Mouse (Mus musculus): ENCODE data around the gene Mia3. TPM values are rescaled to one million over a fixed set of nuclear protein-coding genes. Genes with fewer than 3 reads are reported as not detected.
"Not testable (repeated sequence)": the region's sequence is repeated elsewhere in the genome, so short reads cannot be mapped to it uniquely, and the experiment has no call there.

The Mia3 gene
- polyA plus RNA-seq, 1 experiment: 62.7 TPM

GRCm38 (mm10) chr1:183349840-183350239 lies 19.5 kb downstream of the Mia3 start:
- 6% methylated on average over 6 of the region's 6 CpGs for WGBS
- DNase-seq (ENCODE audit: low read depth, low spot score): no peak

GRCm38 (mm10) chr1:183345817-183346195 lies 23.5 kb downstream of the Mia3 start:
- WGBS: 2% methylated on average over 10 of the region's 10 CpGs
- no peak for DNase-seq (ENCODE audit: low read depth, low spot score)

GRCm38 (mm10) chr1:183344886-183345816 lies 24.2 kb downstream of the Mia3 start:
- DNase-seq (ENCODE audit: low read depth, low spot score): no peak
- WGBS: 1% methylated on average over 72 of the region's 72 CpGs

- not testable (repeated sequence) for DNase-seq (ENCODE audit: low read depth, low spot score)
- WGBS: 91% methylated on average over 1 of the region's 1 CpGs
Measured at GRCm38 (mm10) chr1:183342902-183343301, 26.5 kb downstream of the Mia3 start.

- WGBS: 79% methylated on average over 8 of the region's 8 CpGs
- no peak for DNase-seq (ENCODE audit: low read depth, low spot score)
Measured at GRCm38 (mm10) chr1:183327171-183327570, 42.2 kb downstream of the Mia3 start.

GRCm38 (mm10) chr1:183324433-183324832 lies 44.9 kb downstream of the Mia3 start:
- DNase-seq (ENCODE audit: low read depth, low spot score): no peak
- 96% methylated on average over 6 of the region's 6 CpGs for WGBS

GRCm38 (mm10) chr1:183323923-183324322 lies 45.4 kb downstream of the Mia3 start:
- WGBS: 98% methylated on average over 2 of the region's 2 CpGs
- no peak for DNase-seq (ENCODE audit: low read depth, low spot score)

GRCm38 (mm10) chr1:183322496-183322895 lies 46.9 kb downstream of the Mia3 start:
- WGBS: 84% methylated on average over 5 of the region's 5 CpGs
- not testable (repeated sequence) for DNase-seq (ENCODE audit: low read depth, low spot score)

GRCm38 (mm10) chr1:183320708-183321107 lies 48.6 kb downstream of the Mia3 start:
- no peak for DNase-seq (ENCODE audit: low read depth, low spot score)
- WGBS: 38% methylated on average over 3 of the region's 3 CpGs

- 95% methylated on average over 2 of the region's 2 CpGs for WGBS
- DNase-seq (ENCODE audit: low read depth, low spot score): no peak
Measured at GRCm38 (mm10) chr1:183315783-183316182, 53.6 kb downstream of the Mia3 start.

- WGBS: 95% methylated on average over 2 of the region's 2 CpGs
- DNase-seq (ENCODE audit: low read depth, low spot score): no peak
Measured at GRCm38 (mm10) chr1:183312076-183312475, 57.3 kb downstream of the Mia3 start.

- 90% methylated on average over 2 of the region's 2 CpGs for WGBS
- DNase-seq (ENCODE audit: low read depth, low spot score): not testable (repeated sequence)
Measured at GRCm38 (mm10) chr1:183309601-183310000, 59.8 kb downstream of the Mia3 start.

GRCm38 (mm10) chr1:183308476-183308875 lies 60.9 kb downstream of the Mia3 start:
- no peak for DNase-seq (ENCODE audit: low read depth, low spot score)
- 93% methylated on average over 1 of the region's 1 CpGs for WGBS

GRCm38 (mm10) chr1:183307555-183307954 lies 61.8 kb downstream of the Mia3 start:
- WGBS: 84% methylated on average over 3 of the region's 3 CpGs
- no peak for DNase-seq (ENCODE audit: low read depth, low spot score)

GRCm38 (mm10) chr1:183299161-183299560 lies 70.2 kb downstream of the Mia3 start:
- peak; percentile 100 for DNase-seq (ENCODE audit: low read depth, low spot score)
- 87% methylated on average over 6 of the region's 6 CpGs for WGBS

- peak; percentile 14 for DNase-seq (ENCODE audit: low read depth, low spot score)
- WGBS: under 1% methylated on average over 20 of the region's 20 CpGs
Measured at GRCm38 (mm10) chr1:183297886-183298489, 71.4 kb downstream of the Mia3 start.

- WGBS: under 1% methylated on average over 30 of the region's 30 CpGs
- DNase-seq (ENCODE audit: low read depth, low spot score): no peak
Measured at GRCm38 (mm10) chr1:183297473-183297885, 71.9 kb downstream of the Mia3 start.

- WGBS: under 1% methylated on average over 39 of the region's 39 CpGs
- peak; percentile 70 for DNase-seq (ENCODE audit: low read depth, low spot score)
Measured at GRCm38 (mm10) chr1:183296877-183297383, 72.4 kb downstream of the Mia3 start, which contains the start of gene Brox. TSS of gene Brox (minus strand) at chr1:183297269.

GRCm38 (mm10) chr1:183296465-183296864 lies 72.9 kb downstream of the Mia3 start, which contains the start of gene Aida:
TSS of gene Aida (plus strand) at chr1:183296590.
- under 1% methylated on average over 26 of the region's 26 CpGs for WGBS
- DNase-seq (ENCODE audit: low read depth, low spot score): no peak

- WGBS: 86% methylated on average over 4 of the region's 4 CpGs
- DNase-seq (ENCODE audit: low read depth, low spot score): no peak
Measured at GRCm38 (mm10) chr1:183289576-183289975, 79.8 kb downstream of the Mia3 start.
